Mouse (Mus musculus): ENCODE measurements around the gene Aunip.

Aunip gene

GRCm38 (mm10) chr4:134572449-134573300 lies 61.9 kb downstream of the Aunip start:
- TF ChIP-seq GATA4 (IDR thresholded peaks at IDR 0.05; ENCODE audit: insufficient replicate concordance, low read length), result no peak
